Mouse (Mus musculus) ovary, postnatal 14 days (tissue): ENCODE results near the gene Asprv1.

ENCODE experiments used
- DNase-seq: peaks from one replicate; pipeline ENCODE4 v3.0.0; 2022; ENCODE audit warnings: low spot score

Asprv1 gene

DNA sequence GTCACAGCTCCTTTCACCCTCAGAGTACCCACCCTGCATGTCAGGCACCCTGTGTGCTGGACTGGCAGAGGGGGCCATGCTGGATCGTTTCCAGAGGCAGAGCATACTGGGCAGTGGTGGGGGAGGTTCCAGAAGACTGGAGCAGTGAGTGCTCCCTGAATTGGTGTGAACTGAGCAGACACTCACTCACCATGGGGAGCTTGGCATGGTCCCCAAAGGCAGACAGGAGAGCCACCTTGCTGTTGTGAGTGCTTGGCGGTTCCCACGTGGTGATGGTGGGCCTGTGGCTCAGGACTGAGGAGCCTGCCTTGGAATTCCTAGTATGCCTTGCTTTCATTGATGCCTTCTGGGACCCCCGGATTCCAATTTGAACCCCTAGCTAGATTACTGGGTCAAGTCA is 4.8 kb upstream of the Asprv1 start:
- DNase-seq, result no peak

DNA sequence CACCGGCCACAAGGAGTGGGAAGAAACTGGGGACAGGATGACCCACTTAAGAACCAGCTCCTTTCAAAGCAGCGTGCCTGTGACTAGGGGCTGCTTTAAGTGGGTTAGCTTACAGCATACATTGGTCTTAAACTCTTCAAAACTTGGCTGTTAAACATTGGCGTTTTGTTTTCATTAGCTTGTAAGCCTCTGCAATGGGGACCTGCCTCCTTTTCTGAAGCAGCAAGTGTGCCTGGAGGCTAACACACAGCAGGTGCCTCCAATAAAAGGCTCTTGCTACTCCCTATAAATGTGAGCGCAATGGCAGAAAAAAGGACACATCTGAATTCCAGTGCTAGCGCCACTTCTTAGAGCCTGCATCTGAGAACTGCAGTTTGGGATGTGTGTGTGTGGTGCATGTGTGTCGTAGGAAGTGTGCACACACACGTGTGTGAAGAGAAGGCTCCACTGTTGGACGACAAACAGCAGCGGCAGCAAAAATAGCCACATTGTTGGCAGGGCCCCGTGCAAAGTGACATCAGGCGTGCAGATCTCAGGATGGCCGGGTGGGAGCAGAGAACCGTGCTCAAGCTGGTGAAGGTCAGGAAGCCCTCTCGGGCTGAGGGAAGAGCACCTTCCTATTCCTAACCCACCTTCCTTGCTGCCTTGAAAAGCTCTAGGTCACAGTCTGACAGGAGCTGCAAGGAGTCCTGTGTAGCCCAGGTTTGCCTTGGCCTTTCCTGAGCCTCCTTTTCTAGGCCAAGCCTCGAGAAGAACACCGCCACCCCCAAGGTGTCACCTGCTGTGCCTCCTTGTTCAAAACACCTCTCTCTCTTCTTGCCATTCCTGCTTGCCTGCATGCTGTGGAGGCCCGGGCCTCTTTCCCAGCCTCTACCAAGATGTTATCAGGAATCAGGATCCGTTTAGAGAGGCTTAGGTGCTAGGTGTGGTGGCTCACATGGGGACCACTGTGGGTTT is 3.6 kb upstream of the Asprv1 start:
- no peak for DNase-seq

DNA sequence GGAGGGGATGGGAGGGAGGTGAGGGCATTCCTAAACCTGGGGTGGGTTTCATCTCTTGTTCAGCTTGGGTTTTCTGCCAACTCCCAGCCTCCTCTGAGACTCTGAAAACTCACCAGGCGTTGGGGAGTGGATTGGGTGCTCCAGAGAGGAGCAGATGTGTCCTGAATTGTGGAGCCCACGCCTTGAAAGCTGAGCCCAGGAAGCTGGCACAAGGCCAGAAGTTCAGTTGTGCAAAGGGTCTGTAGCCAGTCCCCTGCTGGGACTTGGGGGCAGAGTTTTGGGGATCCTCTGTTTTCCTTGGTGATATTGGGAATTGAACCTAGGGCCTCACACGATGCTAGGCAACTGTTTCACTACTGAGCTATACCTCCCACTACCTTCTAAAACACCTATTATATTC is 2.2 kb downstream of the Asprv1 start:
- DNase-seq, result no peak

DNA sequence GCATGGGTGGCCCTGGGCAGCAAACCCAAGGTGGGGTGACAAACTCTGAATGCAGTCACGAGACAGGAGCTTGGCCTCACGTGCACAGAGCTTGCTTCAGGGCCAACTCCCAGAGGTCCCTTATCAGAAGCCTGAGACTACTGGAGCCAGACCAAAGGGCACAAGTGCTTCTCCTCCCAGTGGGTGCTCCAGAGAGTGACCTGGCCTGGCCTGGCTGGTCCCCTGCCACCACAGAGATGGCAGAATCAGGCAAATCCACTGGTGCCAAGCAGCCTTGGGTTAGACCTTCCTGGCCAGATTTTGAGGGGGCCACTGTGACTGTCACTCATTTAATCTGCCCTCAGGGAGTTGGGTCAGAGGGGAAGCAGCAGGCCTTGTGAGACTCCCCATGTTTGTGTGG is 8.5 kb downstream of the Asprv1 start:
- DNase-seq, result no peak

DNA sequence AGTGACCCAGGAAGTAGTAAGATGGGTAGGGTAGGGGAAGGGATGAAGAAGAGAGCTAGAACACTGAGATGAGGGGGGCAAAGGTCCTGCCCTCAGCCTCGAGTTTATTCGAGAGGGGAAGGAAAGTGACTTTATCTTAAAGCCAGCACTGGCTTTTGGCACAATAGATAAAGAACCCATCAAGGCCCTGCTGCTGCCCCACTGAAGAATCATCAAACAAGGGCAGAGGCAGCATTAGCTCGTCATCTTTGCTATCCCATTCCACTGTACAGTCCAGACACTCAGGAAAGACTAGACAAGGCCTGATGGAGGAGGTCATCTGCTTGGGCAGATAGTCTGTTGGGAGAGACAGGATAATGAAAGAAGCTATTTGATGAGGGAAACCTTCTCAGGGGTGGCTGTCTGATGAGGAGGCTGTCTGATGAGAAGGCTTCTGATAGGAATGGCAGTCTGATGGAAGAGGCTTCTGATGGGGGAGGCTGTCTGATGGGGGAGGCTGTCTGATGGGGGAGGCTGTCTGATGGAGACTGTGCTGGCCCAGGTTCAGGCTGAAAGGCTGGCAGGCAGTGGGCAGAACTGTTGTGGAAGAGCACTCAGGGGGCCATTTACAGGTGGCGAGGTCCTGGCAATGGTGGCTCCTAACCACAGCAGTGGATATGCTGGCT is 9.3 kb downstream of the Asprv1 start:
- DNase-seq, result no peak

DNA sequence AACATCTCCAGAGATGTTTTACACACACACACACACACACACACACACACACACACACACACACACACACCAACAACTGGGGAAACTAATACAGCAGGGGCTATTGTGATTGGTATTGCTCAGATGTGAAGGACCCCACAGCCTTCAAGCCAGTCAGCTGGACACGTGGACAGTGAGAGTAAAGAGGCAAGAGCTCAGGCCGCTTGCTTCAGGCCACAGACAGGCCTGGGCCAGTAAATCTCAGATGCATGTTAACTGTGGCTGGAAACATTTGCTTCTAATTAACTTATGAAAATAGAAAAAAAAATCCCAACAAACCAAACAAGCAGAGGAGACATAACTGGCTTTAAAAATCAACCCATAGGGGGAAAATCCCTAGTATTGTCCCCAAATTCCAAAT is 9.9 kb downstream of the Asprv1 start:
- no peak for DNase-seq

DNA sequence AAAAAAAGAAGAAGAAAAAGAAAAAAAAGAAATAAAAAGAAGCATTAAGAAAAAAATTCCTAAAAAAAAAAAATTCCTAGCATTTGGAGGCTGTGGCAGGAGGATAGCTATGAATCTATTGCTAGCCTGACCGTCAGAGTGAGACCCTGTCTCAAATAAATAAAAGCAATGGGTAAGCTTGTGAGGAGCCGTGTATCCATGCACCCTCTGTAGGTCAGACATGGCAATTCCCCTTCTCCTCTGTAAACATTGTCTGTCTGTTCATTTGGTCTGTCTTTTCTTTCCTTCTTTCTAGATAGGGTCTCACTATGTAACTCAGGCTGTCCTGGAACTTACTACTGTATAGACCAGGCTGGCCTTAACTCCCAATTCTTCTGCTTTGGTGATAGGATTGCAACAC is 10.5 kb downstream of the Asprv1 start:
- DNase-seq, result no peak

DNA sequence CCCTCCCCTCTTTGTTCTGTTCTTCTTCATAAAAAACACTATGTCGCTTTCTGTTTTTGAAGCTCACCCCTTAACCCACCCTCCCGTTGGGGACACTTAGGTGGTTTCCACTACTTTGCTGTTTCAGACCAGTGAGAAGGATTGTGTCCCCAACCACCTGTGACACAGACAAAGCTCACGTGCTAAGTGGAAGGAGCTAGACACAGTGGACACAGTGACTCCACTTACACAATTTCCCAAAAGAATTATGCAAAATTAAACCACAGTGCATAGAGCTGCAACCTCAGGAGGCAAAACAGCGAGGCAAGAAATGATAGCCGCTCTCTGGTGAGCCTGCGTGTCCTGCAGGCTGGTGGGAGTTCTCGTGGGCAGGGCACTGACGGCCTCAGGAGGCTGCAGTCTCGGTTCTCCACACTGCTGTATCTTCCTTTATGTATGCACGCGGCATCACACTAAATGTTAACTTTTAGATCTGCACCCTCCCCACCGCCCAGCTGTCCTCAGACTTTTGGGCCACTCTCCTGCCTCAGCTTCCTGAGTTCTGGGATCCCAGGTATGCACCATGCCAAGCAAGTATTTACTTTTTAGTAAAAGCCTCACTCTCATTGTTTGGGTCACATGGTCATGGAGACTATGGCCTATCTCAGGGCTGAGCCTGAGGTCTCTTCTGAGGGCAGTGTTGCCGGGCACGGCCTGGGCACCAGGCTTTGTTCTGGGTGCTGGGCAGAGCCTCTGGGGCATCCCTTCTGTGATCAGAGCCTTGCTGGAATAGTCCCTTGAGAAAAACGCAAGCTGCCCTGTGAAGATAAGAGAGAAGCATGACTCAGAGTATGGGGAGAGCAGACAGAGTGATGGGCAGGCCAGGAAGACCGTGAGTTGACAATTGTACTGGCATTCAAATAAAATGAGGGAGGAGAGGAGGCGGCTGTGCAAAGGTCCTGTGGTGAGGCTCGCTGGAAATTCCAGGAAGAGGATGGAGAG is 11.5 kb downstream of the Asprv1 start:
- no peak for DNase-seq

DNA sequence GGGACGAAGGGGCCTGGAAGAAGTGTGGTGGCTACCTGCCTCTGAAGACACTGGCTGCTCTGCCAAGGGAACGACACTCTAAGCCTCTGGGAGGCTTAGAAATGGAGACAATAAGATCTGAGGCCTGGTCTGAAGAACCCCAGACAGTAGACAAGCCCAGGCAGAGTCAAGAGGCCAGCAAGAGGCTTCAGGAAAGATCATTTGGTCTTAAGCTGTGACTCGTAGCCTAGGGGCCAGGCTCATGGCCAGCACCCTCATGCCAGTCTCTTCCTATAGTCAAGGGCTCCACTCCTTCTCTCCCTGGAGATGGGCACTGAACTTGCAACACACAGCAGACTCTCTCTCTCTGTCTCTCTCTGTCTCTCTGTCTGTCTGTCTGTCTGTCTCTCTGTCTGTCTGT is 12.2 kb downstream of the Asprv1 start:
- DNase-seq, result no peak

DNA sequence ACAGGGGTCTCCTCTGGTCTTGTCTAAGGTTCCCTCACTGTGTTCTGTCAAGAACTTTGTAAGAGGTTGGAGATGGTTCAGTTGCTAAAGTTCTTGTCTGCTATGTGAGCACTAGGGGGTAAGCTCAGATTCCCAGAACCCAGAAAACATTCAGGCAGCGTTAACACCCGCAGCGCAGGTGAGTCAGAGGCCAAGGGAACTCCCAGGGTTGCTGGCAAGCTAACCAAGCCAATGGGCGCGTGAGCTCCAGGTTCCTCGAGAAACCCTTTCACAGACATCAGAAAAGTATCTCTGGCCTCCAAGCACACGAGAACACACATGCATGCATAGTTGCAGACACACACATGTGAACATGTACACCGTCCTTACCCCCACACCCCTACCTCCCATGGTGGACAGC is 12.8 kb downstream of the Asprv1 start:
- DNase-seq, result no peak

DNA sequence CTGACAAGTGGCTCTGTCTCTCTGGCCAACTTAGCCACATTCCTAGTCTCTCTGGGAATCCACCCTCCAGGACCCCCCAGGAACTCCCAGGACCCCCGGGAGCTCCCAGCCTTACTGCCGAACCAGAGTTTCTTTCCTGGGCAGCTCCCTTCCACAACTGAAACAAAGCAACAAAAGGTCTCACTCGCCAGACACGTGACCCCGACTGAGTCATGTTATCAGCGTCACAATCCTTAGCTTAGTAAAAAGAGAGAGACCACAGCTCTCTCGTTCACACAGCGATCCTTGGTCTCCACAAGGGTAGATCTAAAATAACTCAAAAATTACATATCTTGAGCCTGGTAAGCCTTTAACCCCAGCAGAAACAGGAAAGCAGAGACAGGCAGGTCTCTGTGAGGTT is 13.8 kb downstream of the Asprv1 start:
- DNase-seq, result no peak

DNA sequence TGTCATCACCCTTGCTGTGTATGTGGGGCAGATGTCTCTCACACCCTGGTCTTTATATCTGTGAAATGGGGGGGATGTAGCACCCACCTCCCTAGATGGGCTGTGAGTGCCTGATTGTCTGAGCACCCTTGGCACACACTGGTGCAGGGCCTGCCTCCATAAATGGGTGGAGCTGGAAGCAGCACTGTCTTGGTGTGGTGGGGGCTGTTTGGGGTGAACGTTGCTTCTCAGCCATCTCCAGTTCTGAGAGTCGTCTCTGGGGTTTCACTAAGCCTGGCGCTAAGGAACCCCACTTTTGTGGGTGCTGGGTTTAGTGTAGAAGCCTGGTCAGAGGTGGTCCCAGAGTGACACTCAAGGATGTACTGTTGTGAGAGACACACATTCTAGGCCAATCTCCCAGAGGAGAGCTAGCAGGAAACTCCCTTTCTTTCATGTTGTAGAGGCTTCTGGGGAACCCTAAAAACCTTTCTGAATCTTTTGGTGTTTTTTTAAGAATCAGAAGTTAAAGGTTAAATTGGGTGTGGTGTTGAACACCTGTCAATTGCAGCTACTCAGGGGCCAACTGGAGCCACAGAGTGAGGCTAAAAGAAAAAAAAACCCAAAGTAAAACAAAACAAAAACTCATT is 16.9 kb downstream of the Asprv1 start:
- DNase-seq, result no peak

DNA sequence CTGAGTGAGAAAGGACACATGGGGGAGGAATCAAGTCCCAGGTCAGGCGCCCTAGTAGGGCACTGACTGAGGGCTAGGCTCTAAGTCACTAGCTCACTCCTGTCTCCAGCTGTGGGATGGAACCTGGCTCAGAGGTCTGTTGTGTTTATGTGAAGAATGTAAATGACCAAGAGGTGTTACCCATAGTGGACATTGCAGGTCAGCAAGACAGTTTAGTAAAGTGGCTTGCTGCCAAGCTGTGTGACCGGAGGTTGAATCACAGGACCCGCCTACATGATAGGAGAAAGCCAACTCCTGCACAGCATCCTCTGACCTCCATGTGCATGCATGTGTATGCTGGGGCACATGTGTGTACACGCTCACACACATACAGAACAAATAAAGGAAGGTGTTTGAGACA is 17.6 kb downstream of the Asprv1 start:
- DNase-seq, result no peak

DNA sequence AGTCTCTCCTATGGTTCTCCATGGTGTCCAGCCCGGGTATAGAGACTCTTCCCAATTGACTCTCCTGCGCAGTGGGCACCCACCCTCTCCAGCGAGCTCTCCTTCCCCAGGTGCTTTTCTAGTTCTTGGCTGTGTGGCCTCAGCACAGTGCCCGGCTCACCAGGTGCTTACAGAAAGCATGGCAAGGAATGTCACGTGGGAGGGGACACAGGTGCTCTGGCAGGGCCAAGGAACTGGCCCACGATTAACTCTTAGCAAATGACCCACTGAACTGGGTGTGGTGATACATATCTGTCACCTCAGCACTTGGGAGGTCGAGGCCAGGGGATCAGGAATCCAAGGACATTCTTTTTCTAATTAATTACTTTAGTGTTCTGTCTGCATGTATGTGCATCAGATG is 18.2 kb downstream of the Asprv1 start:
- DNase-seq, result no peak

DNA sequence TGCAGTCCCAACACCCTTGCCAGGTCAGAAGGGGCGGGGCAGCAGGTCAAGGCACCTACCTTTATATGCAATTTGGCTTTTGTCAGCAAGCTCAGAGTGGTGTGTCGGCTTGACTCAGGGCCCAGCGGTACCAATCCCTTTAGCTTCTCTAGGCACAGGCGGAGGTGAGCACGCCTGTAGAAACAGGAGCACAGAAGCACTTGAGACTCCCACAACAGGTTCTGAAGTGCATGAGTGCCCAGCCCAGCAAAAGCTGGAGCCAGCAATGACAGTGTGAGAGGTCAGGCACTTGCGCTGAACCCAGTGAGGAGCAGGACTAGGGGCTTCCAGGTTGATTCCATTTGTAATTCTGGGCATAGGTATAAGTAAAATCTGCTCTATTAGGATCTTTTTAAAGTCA is 25.1 kb downstream of the Asprv1 start:
- no peak for DNase-seq

DNA sequence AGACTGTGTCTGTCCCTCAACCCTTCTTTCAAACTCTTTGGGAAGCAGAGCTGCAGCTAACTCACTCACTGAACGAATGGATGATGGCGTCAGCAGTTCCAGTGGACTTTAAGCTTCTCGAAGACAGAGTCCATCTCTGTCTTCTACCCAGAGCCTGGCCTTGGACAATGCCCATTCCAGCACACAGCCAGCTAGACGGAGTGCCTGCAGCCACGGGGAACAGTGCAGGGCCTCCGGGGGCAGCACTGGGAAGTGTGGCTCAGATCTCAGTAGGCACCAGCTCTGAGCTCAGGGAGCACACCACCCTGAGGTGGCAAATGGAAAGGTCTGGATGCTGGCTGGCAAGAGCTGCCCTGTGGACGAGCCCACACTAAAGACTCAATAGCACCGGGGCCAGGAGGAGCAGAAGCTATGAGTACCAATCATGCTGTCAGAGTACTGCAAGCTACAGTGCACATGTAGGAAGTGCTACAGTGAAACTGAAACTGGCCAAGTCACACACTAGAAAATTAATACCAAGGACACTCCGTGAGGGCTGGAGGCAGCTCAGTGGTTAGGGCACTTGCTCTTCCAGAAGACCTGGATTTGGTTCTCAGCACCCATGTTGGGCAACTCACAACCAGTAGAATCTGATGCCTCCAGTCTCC is 26.4 kb downstream of the Asprv1 start:
- no peak for DNase-seq

DNA sequence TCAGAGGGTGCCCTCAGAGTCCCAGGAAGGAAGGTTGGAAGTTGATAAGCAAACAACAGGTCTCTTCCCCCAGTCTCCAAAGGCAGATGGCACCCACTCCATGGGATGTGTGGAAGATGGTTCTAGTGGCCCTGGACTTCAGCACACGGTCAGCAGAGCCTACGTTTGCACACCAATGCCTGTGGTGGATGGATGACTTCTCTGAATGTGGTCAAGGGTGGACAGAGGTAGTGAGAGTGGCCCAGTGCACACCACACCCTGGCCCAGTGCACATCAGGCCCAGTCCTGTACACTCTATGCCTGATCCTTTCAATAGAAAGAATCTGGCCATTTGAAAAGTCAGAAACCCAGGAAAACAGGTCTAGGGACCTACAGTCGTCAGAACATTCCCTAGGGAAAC is 30.5 kb downstream of the Asprv1 start:
- DNase-seq, result no peak

DNA sequence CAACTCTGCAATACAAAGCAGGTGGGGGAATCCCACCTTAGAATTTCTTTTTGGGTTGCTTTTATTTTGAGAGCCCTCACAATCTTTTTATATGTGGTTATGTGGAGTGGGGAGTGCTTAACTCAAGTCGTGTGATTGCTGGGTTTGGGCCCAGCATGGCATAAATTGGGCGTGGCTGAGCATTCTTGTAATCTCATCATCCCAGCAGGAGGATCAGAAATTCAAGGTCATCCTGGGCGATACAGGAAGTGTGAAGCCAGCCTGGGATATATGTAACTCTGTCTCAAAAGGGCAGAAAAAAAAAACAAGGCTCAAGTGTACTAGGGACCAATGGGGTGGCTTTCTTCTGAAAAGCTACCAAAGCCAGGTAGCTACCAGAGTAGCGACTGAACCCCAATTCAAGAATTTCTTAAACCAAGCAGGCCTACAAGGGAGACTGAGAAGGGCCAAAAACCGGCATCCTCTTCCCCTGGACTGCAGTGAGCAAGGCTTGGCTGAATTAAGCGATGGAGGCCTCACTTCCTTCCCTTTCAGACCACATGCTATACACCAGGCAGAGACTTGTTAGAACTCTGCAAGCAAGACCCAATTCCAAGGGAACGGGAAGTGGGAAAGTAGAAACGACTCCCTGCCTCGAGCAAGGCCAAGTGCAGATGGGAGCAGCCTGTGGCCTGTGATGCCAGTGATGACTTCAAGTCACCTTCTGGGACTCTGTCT is 32.4 kb downstream of the Asprv1 start:
- DNase-seq, result no peak

DNA sequence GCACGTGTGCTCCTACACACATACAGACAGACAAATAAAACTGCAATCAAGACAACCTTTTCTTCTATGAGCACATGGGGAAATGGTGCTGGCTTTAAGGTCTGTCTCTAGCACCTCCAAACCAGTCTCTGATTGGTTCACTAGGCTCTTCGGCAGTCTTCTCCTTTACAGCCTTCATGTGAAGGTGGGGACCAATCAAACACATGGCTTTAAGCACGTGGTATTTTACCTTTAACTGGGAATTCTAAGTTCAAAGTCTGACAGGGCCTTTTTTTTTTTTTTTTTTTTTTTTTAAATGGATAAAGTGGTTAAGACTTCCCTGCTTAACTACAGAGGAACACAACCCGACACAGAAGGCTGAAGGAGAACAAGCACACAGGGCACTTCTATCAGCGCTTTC is 37.1 kb downstream of the Asprv1 start:
- DNase-seq, result no peak

DNA sequence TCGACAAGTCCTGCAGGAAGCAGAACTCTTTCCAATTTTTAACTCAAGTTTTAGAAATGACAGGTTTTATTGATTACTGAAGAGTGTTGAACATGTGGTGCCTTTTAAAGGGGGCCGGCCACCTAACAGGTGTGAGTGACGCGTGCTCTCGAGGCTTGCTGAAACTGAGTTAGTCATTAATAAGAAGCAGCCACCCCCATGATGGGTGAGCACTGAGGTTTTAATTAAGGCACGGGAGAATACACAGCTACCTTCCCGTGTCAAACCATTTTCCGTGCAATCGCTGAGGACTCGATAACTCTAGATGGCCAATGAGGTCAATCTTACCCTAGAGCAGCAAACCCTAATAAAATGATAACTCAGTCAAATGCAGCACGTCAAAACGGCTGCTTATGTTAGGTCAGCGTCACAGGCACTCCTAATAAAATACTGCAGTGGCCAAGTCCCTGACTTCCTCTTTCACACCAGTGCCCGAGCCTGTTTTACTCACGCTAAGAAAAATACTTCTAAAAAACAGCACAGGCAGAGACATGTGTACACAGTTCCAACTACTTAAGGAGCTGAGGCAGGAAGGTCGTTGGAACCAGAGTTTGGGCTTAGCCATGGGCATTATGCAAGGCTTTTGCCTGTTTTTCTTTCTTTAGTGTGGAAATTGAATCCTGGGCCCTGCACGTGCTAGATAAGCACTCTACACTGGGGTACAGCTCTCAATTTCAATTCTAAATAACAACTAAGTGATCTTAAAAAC is 37.8 kb downstream of the Asprv1 start:
- DNase-seq, result no peak
